Mouse (Mus musculus) forebrain, embryonic 16.5 days (tissue): ENCODE measurements around the gene Mcpt4. TPM values are rescaled to one million over a fixed set of nuclear protein-coding genes. Genes with fewer than 3 reads are reported as not detected.

Experiments used
- ATAC-seq: fragments of 200-750 bp; cut with Nextera tagmentation; 2 replicates; pipeline ENCODE4 v1.8.0; 2017; ENCODE audit warnings: mild to moderate bottlenecking, moderate library complexity
- H3K27ac ChIP-seq: fragments of 300-500 bp; sonication (generic); 2 replicates; pipeline ENCODE4 v1.5.1; 2014; ENCODE audit warnings: low read length, control low read depth
- H3K27me3 ChIP-seq: fragments of 300-500 bp; sonication (generic); replicated peaks from 2 replicates; pipeline ENCODE4 v1.6.1; 2014; ENCODE audit warnings: low read length; ENCODE audit not compliant: control insufficient read depth, insufficient read depth
- H3K36me3 ChIP-seq: fragments of 300-500 bp; sonication (generic); 2 replicates; pipeline ENCODE4 v1.6.1; 2014; ENCODE audit not compliant: control insufficient read depth, insufficient read depth
- H3K4me1 ChIP-seq: fragments of 300-500 bp; sonication (generic); replicated peaks from 2 replicates; pipeline ENCODE4 v1.6.1; 2014; ENCODE audit warnings: low read length; ENCODE audit not compliant: control insufficient read depth, insufficient read depth
- H3K4me2 ChIP-seq: fragments of 300-500 bp; sonication (generic); 2 replicates; pipeline ENCODE4 v1.6.1; 2014; ENCODE audit warnings: mild to moderate bottlenecking, low read length, control low read depth
- H3K4me3 ChIP-seq: fragments of 300-500 bp; sonication (generic); replicated peaks from 2 replicates; pipeline ENCODE4 v1.5.1; 2014; ENCODE audit warnings: mild to moderate bottlenecking, low read length, control low read depth
- H3K9ac ChIP-seq: fragments of 300-500 bp; sonication (generic); replicated peaks from 2 replicates; pipeline ENCODE4 v1.6.1; 2014; ENCODE audit warnings: low read depth, low read length, control low read depth
- H3K9me3 ChIP-seq: fragments of 300-500 bp; sonication (generic); 2 replicates; pipeline ENCODE4 v1.6.1; 2016; ENCODE audit warnings: low read length; ENCODE audit not compliant: control insufficient read depth
- WGBS: fragments of 180-500 bp; shearing (Covaris S2); extraction: QIAGEN DNeasy Blood & Tissue Kit; methylation state at CpG from one replicate; pipeline ENCODE4 v1.1.7; 2014; 5-methylcytosine and 5-hydroxymethylcytosine counted together
- microRNA-seq: library from miRNA; unstranded; fragments of <30 nt; microRNA quantifications from one replicate; pipeline ENCODE4, GENCODE M21; 2017
- polyA plus RNA-seq: library from polyadenylated mRNA; unstranded; fragments of >200 nt; fragmentation: Nextera tagmentation; extraction: Ambion mirVana; gene quantifications from 2 replicates; pipeline ENCODE4 v1.2.1, GENCODE M21; 2015

Gene Mcpt4
- polyA plus RNA-seq, 1 experiment from 2014 or later, result not detected

- no peak overlapping the region for H3K4me2 ChIP-seq
- ATAC-seq, result no peak
- H3K4me3 ChIP-seq, result no peak overlapping the region
- WGBS, result 95% methylated on average over 2 of the region's 2 CpGs
- no peak overlapping the region for H3K9ac ChIP-seq
- no peak overlapping the region for H3K27ac ChIP-seq
- H3K36me3 ChIP-seq, result no peaks in the 10 kb centered on the region
- no peaks in the 10 kb centered on the region for H3K4me1 ChIP-seq
- H3K9me3 ChIP-seq, result no peaks in the 10 kb centered on the region
- no peaks in the 10 kb centered on the region for H3K27me3 ChIP-seq
Measured at GRCm38 (mm10) chr14:56013924-56014323, 48.2 kb downstream of the Mcpt4 start.

GRCm38 (mm10) chr14:56013147-56013546, 49.0 kb downstream of the Mcpt4 start:
- Histone ChIP-seq H3K27me3 (no peaks in the 10 kb centered on the region), H3K4me1 (no peaks in the 10 kb centered on the region), H3K27ac (no peak overlapping the region), H3K4me3 (no peak overlapping the region), H3K9ac (no peak overlapping the region), H3K4me2 (no peak overlapping the region), H3K9me3 (no peaks in the 10 kb centered on the region), H3K36me3 (no peaks in the 10 kb centered on the region)
- ATAC-seq, result no peak
- WGBS, result 78% methylated on average over 3 of the region's 3 CpGs

Small RNA genes lying within 50 kb of the gene (microRNA-seq; reads per million reads assigned to microRNA genes)
- not detected for gene Mir6949

Other genes starting within 250 kb of the Mcpt4 start
- gene Nfatc4, start 239.2 kb downstream of the Mcpt4 start, polyA plus RNA-seq, result 11.7 and 12.3 TPM in 2 replicates
- gene Nynrin, start 208.3 kb downstream of the Mcpt4 start, polyA plus RNA-seq, result 11.3 and 13.2 TPM in 2 replicates
- gene Cbln3, start 177.9 kb downstream of the Mcpt4 start, polyA plus RNA-seq, result 0.14 and 0.21 TPM in 2 replicates
- gene Khnyn, start 177.4 kb downstream of the Mcpt4 start, polyA plus RNA-seq, result 10.3 and 11.1 TPM in 2 replicates
- 102 and 128 TPM in 2 replicates for gene Sdr39u1, start 162.0 kb downstream of the Mcpt4 start, polyA plus RNA-seq
- 0.27 and 0.61 TPM in 2 replicates for gene Cma1, start 117.6 kb downstream of the Mcpt4 start, polyA plus RNA-seq
- not detected in 2 replicates for gene Cma2, start 111.3 kb downstream of the Mcpt4 start, polyA plus RNA-seq
- gene Mcpt1, start 44.3 kb downstream of the Mcpt4 start, polyA plus RNA-seq, result not detected in 2 replicates
- not detected in 2 replicates for gene Mcpt9, start 31.8 kb downstream of the Mcpt4 start, polyA plus RNA-seq
- not detected in 2 replicates for gene Mcpt2, start 20.3 kb downstream of the Mcpt4 start, polyA plus RNA-seq
- gene Mcpt8, start 23.0 kb upstream of the Mcpt4 start, polyA plus RNA-seq, result not detected in 2 replicates
- not detected in 2 replicates for gene Ctsg, start 40.3 kb upstream of the Mcpt4 start, polyA plus RNA-seq
- not detected in 2 replicates for gene Gzme, start 58.3 kb upstream of the Mcpt4 start, polyA plus RNA-seq
- gene Gzmd, start 70.3 kb upstream of the Mcpt4 start, polyA plus RNA-seq, result not detected in 2 replicates
- not detected in 2 replicates for gene Gzmg, start 97.3 kb upstream of the Mcpt4 start, polyA plus RNA-seq
- not detected in 2 replicates for gene Gzmn, start 112.3 kb upstream of the Mcpt4 start, polyA plus RNA-seq
- gene Gzmf, start 149.1 kb upstream of the Mcpt4 start, polyA plus RNA-seq, result not detected in 2 replicates
- gene Gzmc, start 172.3 kb upstream of the Mcpt4 start, polyA plus RNA-seq, result not detected in 2 replicates
- gene Gzmb, start 199.9 kb upstream of the Mcpt4 start, polyA plus RNA-seq, result not detected in 2 replicates